Mouse (Mus musculus) E14TG2a.4 (cell line): ENCODE data around the gene Cpvl.

Experiments
- CTCF ChIP-seq: conservative IDR thresholded peaks from 2 replicates; pipeline ENCODE4 v1.5.1; 2014; ENCODE audit warnings: low read length
- NANOG ChIP-seq: IDR thresholded peaks from 2 replicates; pipeline ENCODE4 v1.6.1; 2014; ENCODE audit warnings: borderline replicate concordance, low read length, mixed read lengths
- POU5F1 ChIP-seq: IDR thresholded peaks from 2 replicates; pipeline ENCODE4 v1.6.1; 2014; ENCODE audit warnings: low read length, borderline replicate concordance

DNA sequence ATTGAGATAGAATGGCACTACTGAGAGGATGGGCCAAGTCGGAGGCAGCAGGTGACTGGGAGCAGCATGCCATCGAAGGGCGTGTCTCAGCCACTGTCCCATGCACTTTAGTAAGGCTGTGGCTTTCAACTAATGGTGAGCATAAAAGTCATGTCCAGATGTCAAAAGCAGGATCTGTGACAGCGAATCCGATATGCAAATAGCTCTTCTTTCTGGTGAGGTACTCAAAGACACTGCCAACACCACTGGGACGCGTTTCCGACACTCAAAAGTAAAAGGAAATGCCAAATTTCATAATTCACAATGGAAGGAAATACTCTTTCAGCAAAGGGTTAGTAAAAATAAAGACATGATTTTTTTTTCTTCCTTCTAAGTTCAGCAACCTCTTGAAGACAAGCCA, 94.0 kb downstream of the Cpvl start:
- TF ChIP-seq CTCF (no peak), POU5F1 (no peak), NANOG (no peak)
